Mouse (Mus musculus): Measurements from ENCODE around the gene Rrp7a. TPM values are rescaled to one million over a fixed set of nuclear protein-coding genes. Genes with fewer than 3 reads are reported as not detected.

Gene Rrp7a
- polyA plus RNA-seq, 1 experiment from 2014 or later: 87.2 TPM

DNA sequence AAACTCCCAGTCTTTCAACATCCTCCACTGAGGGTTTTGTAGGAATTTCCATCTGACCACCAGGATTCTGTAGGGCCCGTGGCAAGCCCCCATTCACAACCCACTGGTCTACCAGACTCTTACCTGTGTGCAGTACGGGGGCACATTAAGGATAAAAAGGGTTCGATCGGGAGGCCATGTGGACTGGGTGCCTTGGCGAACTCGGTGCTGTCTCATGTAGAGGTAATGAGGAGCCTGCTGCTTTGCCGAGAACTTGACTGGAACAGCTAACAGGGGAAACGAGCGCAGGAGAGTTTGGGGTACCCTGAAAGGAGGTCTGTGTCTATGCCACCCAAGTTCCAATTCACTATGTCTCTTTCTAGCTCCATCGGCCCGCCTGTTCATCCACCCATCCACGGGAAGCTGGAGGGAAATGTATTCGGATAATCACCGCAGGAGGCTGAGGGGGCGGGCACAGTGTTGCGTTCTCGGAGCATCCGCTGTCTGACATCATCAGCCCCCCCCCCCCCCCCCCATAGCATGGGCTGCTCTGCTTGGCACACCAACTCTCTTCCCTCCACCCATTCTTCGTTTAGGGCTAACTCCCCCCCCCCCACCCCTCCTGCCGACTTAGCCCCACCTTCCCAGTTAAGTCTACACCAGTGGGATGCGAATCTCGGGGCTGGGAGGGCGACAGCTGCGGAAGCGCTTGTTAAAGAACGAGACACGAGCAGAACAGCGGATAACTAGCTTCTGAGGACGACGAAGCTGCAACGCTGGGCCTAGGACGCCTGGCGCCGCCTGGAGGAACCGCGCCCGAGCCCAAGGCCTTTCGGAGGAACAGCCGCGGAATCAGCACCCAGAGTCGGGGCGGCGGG, 664 bp downstream of the Rrp7a start:
- no peaks in the 10 kb centered on the region for H3K27me3 ChIP-seq (replicated peaks; ENCODE audit: low read depth, poor library complexity, severe bottlenecking)
- peak; percentile 74 for DNase-seq (ENCODE audit: low spot score)
- peaks cover 54% of the 10 kb centered on the region for H3K36me3 ChIP-seq (replicated peaks)

GRCm38 (mm10) chr15:83118360-83118759, 4.2 kb downstream of the Rrp7a start:
- H3K36me3 ChIP-seq (replicated peaks): peaks cover 69% of the 10 kb centered on the region
- peaks cover 15% of the 10 kb centered on the region for H3K4me1 ChIP-seq
- 87% methylated on average over 7 of the region's 7 CpGs for WGBS
- H3K27me3 ChIP-seq (replicated peaks; ENCODE audit: low read depth, poor library complexity, severe bottlenecking): no peaks in the 10 kb centered on the region
- no peak overlapping the region for H3K4me3 ChIP-seq
- H3K9me3 ChIP-seq: no peaks in the 10 kb centered on the region
- H3K27ac ChIP-seq (replicated peaks): no peak overlapping the region
- no peak for DNase-seq (ENCODE audit: low spot score)

More for the DNA sequence above, 664 bp downstream of the Rrp7a start:
- peak overlapping the region; percentile 88 for H3K27ac ChIP-seq (replicated peaks)
- WGBS: 4% methylated on average over 43 of the region's 43 CpGs
- H3K4me3 ChIP-seq: peak overlapping the region; percentile 94
- peaks cover 11% of the 10 kb centered on the region for H3K4me1 ChIP-seq
- no peaks in the 10 kb centered on the region for H3K9me3 ChIP-seq

GRCm38 (mm10) chr15:83115071-83115470, 7.5 kb downstream of the Rrp7a start:
- Histone ChIP-seq H3K27ac (replicated peaks) (no peak overlapping the region), H3K9me3 (no peaks in the 10 kb centered on the region), H3K4me3 (no peak overlapping the region), H3K4me1 (peaks cover 9% of the 10 kb centered on the region), H3K27me3 (replicated peaks; ENCODE audit: low read depth, poor library complexity, severe bottlenecking) (no peaks in the 10 kb centered on the region), H3K36me3 (replicated peaks) (peaks cover 65% of the 10 kb centered on the region)
- 65% methylated on average over 6 of the region's 6 CpGs for WGBS
- no peak for DNase-seq (ENCODE audit: low spot score)

DNA sequence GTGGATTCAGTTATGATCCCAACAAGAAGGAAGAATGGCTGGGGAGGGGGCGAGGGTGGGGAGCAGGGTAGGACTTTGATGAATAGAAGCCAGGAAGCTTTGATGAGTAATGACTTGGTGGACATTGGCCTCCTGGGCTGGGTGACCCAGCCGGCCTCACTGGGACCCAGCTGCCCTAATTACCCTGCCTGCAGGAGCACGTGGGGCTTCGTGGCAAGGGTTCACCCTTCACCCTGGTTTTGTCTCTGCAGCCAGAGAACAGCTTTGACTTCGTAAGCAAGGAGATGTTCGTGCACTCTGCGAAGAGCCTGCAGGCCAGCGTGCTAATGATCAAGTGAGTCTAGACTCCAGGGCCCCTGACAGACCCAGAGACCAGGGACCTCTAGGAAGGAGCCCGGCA, 8.5 kb downstream of the Rrp7a start:
- Histone ChIP-seq H3K4me3 (no peak overlapping the region), H3K36me3 (replicated peaks) (peaks cover 55% of the 10 kb centered on the region), H3K27ac (replicated peaks) (no peak overlapping the region), H3K27me3 (replicated peaks; ENCODE audit: low read depth, poor library complexity, severe bottlenecking) (no peaks in the 10 kb centered on the region), H3K4me1 (peaks cover 9% of the 10 kb centered on the region), H3K9me3 (no peaks in the 10 kb centered on the region)
- DNase-seq (ENCODE audit: low spot score): no peak
- 83% methylated on average over 9 of the region's 9 CpGs for WGBS

GRCm38 (mm10) chr15:83112898-83113297, 9.7 kb downstream of the Rrp7a start:
- WGBS: 13% methylated on average over 11 of the region's 11 CpGs
- no peaks in the 10 kb centered on the region for H3K9me3 ChIP-seq
- peak overlapping the region; percentile 3; the same call in 1 of the 2 replicates for H3K27ac ChIP-seq (replicated peaks)
- peak; percentile 72 for DNase-seq (ENCODE audit: low spot score)
- peaks cover 13% of the 10 kb centered on the region for H3K4me1 ChIP-seq
- no peak overlapping the region for H3K4me3 ChIP-seq
- H3K27me3 ChIP-seq (replicated peaks; ENCODE audit: low read depth, poor library complexity, severe bottlenecking): no peaks in the 10 kb centered on the region
- peaks cover 43% of the 10 kb centered on the region for H3K36me3 ChIP-seq (replicated peaks)

- Histone ChIP-seq H3K9me3 (no peaks in the 10 kb centered on the region), H3K36me3 (replicated peaks) (peaks cover 33% of the 10 kb centered on the region), H3K27ac (replicated peaks) (no peak overlapping the region), H3K4me3 (no peak overlapping the region), H3K27me3 (replicated peaks; ENCODE audit: low read depth, poor library complexity, severe bottlenecking) (no peaks in the 10 kb centered on the region), H3K4me1 (peaks cover 22% of the 10 kb centered on the region)
- no peak for DNase-seq (ENCODE audit: low spot score)
- WGBS: 88% methylated on average over 7 of the region's 7 CpGs
Measured at GRCm38 (mm10) chr15:83111874-83112273, 10.7 kb downstream of the Rrp7a start.

DNA sequence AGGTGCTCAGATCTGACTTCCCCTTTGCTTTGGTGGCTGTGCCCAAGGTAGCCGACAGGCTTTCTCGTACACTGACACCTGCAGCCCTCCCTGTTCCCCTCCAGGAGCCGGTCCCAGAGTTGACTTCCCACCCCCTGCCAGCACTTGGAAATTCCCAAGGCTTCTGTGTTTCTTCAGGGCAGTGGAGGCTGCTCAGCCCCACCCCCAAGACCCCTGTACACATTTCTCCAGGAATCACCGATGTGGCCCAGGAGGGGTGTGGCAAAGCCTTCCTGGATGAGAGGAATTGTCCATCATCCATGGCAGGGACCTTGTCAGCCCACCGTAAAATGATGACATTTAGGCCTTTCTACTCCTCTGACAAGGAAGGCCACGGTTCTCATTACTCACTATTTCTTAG, 11.3 kb downstream of the Rrp7a start:
- no peak for DNase-seq (ENCODE audit: low spot score)
- no peaks in the 10 kb centered on the region for H3K27me3 ChIP-seq (replicated peaks; ENCODE audit: low read depth, poor library complexity, severe bottlenecking)
- WGBS: 68% methylated on average over 6 of the region's 6 CpGs
- no peaks in the 10 kb centered on the region for H3K9me3 ChIP-seq
- H3K4me1 ChIP-seq: peaks cover 27% of the 10 kb centered on the region
- H3K27ac ChIP-seq (replicated peaks): no peak overlapping the region
- H3K36me3 ChIP-seq (replicated peaks): peaks cover 27% of the 10 kb centered on the region
- H3K4me3 ChIP-seq: no peak overlapping the region

- DNase-seq (ENCODE audit: low spot score): no peak
- Histone ChIP-seq H3K9me3 (no peaks in the 10 kb centered on the region), H3K27ac (replicated peaks) (0 out of 2 replicates have a peak overlapping the region, but pooled peaks have one; percentile 24), H3K4me1 (peaks cover 22% of the 10 kb centered on the region), H3K36me3 (replicated peaks) (no peaks in the 10 kb centered on the region; the same call in 1 of the 2 replicates), H3K27me3 (replicated peaks; ENCODE audit: low read depth, poor library complexity, severe bottlenecking) (no peaks in the 10 kb centered on the region), H3K4me3 (no peak overlapping the region)
- WGBS: 38% methylated on average over 6 of the region's 6 CpGs
Measured at GRCm38 (mm10) chr15:83107814-83108213, 14.8 kb downstream of the Rrp7a start.

DNA sequence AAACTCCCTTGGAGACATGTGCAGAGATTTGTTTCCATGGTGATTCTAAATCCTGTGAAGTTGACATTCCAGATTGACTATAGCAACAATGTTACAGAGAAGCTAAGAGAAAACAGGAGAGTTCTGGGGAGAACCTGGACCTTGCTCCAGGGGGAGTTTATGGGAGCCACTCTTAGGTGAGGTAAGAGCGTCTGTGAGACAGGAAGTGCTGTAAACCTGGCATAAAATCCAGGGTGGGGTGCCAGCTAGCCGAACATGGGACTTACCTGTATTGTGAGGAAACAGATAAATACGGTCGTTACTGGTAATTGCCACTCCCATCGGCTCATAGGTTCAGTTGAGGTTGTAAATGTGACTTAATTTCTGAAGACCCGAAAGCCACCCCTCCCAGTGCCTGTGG, 16.2 kb downstream of the Rrp7a start:
- Histone ChIP-seq H3K27me3 (replicated peaks; ENCODE audit: low read depth, poor library complexity, severe bottlenecking) (0 out of 2 replicates have a peak, but pooled peaks cover 6% of the 10 kb centered on the region), H3K4me1 (peaks cover 23% of the 10 kb centered on the region), H3K27ac (replicated peaks) (no peak overlapping the region), H3K9me3 (no peaks in the 10 kb centered on the region), H3K36me3 (replicated peaks) (no peaks in the 10 kb centered on the region; the same call in 1 of the 2 replicates), H3K4me3 (no peak overlapping the region)
- WGBS: 87% methylated on average over 6 of the region's 6 CpGs
- no peak for DNase-seq (ENCODE audit: low spot score)

DNA sequence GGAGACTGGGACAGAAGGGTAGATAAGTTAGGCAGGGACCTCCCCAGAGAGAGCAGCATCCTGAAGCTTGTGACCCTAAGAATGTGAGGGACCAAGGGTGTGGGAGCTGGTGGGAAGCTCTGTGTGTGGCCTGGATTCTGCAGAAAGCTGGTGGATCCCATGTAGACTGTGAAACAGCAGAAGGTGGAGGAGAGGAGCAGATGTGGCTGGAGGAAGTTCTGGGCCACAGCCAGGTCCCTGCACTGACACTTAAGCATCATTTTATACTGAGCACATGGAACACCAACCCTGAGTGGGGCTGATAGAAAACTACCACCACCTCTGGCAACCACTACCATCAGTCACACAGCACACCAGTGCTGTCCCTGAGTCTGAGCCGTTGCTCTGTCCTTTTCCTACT, 19.5 kb downstream of the Rrp7a start:
- Histone ChIP-seq H3K36me3 (replicated peaks) (no peaks in the 10 kb centered on the region; the same call in 1 of the 2 replicates), H3K27ac (replicated peaks) (no peak overlapping the region), H3K4me1 (peaks cover 42% of the 10 kb centered on the region), H3K9me3 (no peaks in the 10 kb centered on the region), H3K27me3 (replicated peaks; ENCODE audit: low read depth, poor library complexity, severe bottlenecking) (peaks cover 19% of the 10 kb centered on the region), H3K4me3 (no peak overlapping the region)
- no peak for DNase-seq (ENCODE audit: low spot score)
- WGBS: 55% methylated on average over 1 of the region's 1 CpGs

DNA sequence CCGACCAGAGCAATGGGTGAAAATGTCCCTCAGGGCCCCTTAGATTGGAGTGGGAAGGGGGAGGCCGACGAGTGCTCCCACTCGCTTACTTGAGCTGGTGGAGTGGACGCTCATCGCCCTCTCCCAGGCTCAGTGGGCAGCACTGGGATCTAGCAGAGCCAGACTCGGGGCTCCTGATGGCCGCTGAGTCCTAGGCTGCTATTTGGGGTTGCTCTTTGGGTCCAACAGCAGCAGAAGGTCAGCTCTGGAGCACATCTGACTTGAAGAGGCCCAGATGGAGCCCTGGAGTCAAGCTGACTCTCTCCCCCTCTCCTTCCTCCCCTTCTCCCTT, 22.3 kb downstream of the Rrp7a start:
- no peak for DNase-seq (ENCODE audit: low spot score)
- peak overlapping the region; percentile 66 for H3K4me3 ChIP-seq
- H3K27ac ChIP-seq (replicated peaks): peak overlapping the region; percentile 81
- H3K36me3 ChIP-seq (replicated peaks): no peaks in the 10 kb centered on the region
- peaks cover 26% of the 10 kb centered on the region for H3K27me3 ChIP-seq (replicated peaks; ENCODE audit: low read depth, poor library complexity, severe bottlenecking)
- no peaks in the 10 kb centered on the region for H3K9me3 ChIP-seq
- H3K4me1 ChIP-seq: peaks cover 31% of the 10 kb centered on the region
- WGBS: 4% methylated on average over 8 of the region's 8 CpGs

GRCm38 (mm10) chr15:83099533-83100331, 22.9 kb downstream of the Rrp7a start:
- DNase-seq (ENCODE audit: low spot score): peak; percentile 93
- no peaks in the 10 kb centered on the region for H3K36me3 ChIP-seq (replicated peaks)
- H3K4me1 ChIP-seq: peaks cover 31% of the 10 kb centered on the region
- H3K4me3 ChIP-seq: peak overlapping the region; percentile 66
- no peaks in the 10 kb centered on the region for H3K9me3 ChIP-seq
- 3% methylated on average over 31 of the region's 31 CpGs for WGBS
- peaks cover 26% of the 10 kb centered on the region for H3K27me3 ChIP-seq (replicated peaks; ENCODE audit: low read depth, poor library complexity, severe bottlenecking)
- H3K27ac ChIP-seq (replicated peaks): peak overlapping the region; percentile 81
